Mouse (Mus musculus): Measurements from ENCODE around the gene Psg16.
"Not testable (repeated sequence)": the region's sequence is repeated elsewhere in the genome, so short reads cannot be mapped to it uniquely, and the experiment has no call there.

Gene Psg16

GRCm38 (mm10) chr7:17101631-17102030 lies 27.8 kb downstream of the Psg16 start:
- DNase-seq (ENCODE audit: low spot score in 2 of 2): not testable (repeated sequence)

GRCm38 (mm10) chr7:17135307-17135706 lies 61.5 kb downstream of the Psg16 start:
- no peak for DNase-seq (ENCODE audit: low spot score in 2 of 2)

- no peak for DNase-seq (ENCODE audit: low spot score in 2 of 2)
Observed at GRCm38 (mm10) chr7:17149931-17150330, 76.1 kb downstream of the Psg16 start, which contains the start of gene Ceacam3. Gene Ceacam3 (plus strand): TSS chr7:17150282.

- no peak for DNase-seq (ENCODE audit: low spot score in 2 of 2)
Observed at GRCm38 (mm10) chr7:17155634-17156033, 81.8 kb downstream of the Psg16 start.

- no peak for DNase-seq (ENCODE audit: low spot score in 2 of 2)
Observed at GRCm38 (mm10) chr7:17156885-17157677, 83.2 kb downstream of the Psg16 start.

GRCm38 (mm10) chr7:17159011-17159410 lies 85.2 kb downstream of the Psg16 start:
- no peak for DNase-seq (ENCODE audit: low spot score in 2 of 2)

GRCm38 (mm10) chr7:17171827-17172226 lies 98.0 kb downstream of the Psg16 start:
- no peak for DNase-seq (ENCODE audit: low spot score in 2 of 2)

Data from spleen, postnatal 14 days (tissue).